Mouse (Mus musculus): ENCODE measurements around the gene Eif4a3.

GRCm38 (mm10) chr11:119331970-119332369, 32.1 kb upstream of the Eif4a3 start:
- TF ChIP-seq CTCF (IDR thresholded peaks at IDR 0.05; ENCODE audit: insufficient read depth, low read depth, low read length) = no peak
- no peak for TF ChIP-seq POLR2A (IDR thresholded peaks at IDR 0.05; ENCODE audit: insufficient read depth, low read depth, low read length)

Measured in olfactory bulb, adult 2 months (tissue).